Mouse (Mus musculus): ENCODE measurements around the gene Kmo. TPM values are rescaled to one million over a fixed set of nuclear protein-coding genes. Genes with fewer than 3 reads are reported as not detected.

Gene Kmo
- polyA plus RNA-seq, 1 experiment from 2014 or later = 1.1 TPM

GRCm38 (mm10) chr1:175675116-175675515 lies 54.9 kb downstream of the Kmo start:
- Histone ChIP-seq H3K4me2 (no peak overlapping the region), H3K9me3 (no peaks in the 10 kb centered on the region), H3K27me3 (replicated peaks) (no peaks in the 10 kb centered on the region), H3K4me3 (replicated peaks) (no peak overlapping the region), H3K9ac (no peak overlapping the region), H3K4me1 (no peaks in the 10 kb centered on the region), H3K27ac (no peak overlapping the region), H3K36me3 (no peaks in the 10 kb centered on the region)
- no peak for ATAC-seq (ENCODE audit: insufficient read depth, low FRiP score, low read depth)
- 81% methylated on average over 6 of the region's 6 CpGs for WGBS

- WGBS = 77% methylated on average over 6 of the region's 6 CpGs
- Histone ChIP-seq H3K27me3 (replicated peaks) (no peaks in the 10 kb centered on the region), H3K36me3 (no peaks in the 10 kb centered on the region), H3K4me3 (replicated peaks) (no peak overlapping the region), H3K4me2 (no peak overlapping the region), H3K4me1 (no peaks in the 10 kb centered on the region), H3K9ac (no peak overlapping the region), H3K27ac (no peak overlapping the region), H3K9me3 (no peaks in the 10 kb centered on the region)
- ATAC-seq (ENCODE audit: insufficient read depth, low FRiP score, low read depth) = no peak
Measured at GRCm38 (mm10) chr1:175677459-175677858, 57.3 kb downstream of the Kmo start.

GRCm38 (mm10) chr1:175680995-175681394 lies 60.8 kb downstream of the Kmo start:
- Histone ChIP-seq H3K4me1 (no peaks in the 10 kb centered on the region), H3K9ac (no peak overlapping the region), H3K36me3 (no peaks in the 10 kb centered on the region), H3K9me3 (no peaks in the 10 kb centered on the region), H3K4me3 (replicated peaks) (no peak overlapping the region), H3K4me2 (no peak overlapping the region), H3K27me3 (replicated peaks) (no peaks in the 10 kb centered on the region), H3K27ac (no peak overlapping the region)
- 51% methylated on average over 6 of the region's 6 CpGs for WGBS
- ATAC-seq (ENCODE audit: insufficient read depth, low FRiP score, low read depth) = no peak

- peak overlapping the region; percentile 94 for H3K4me2 ChIP-seq
- H3K9me3 ChIP-seq = no peaks in the 10 kb centered on the region
- ATAC-seq (ENCODE audit: insufficient read depth, low FRiP score, low read depth) = no peak
- peak overlapping the region; percentile 84 for H3K9ac ChIP-seq
- 1% methylated on average over 17 of the region's 22 CpGs for WGBS
- H3K27me3 ChIP-seq (replicated peaks) = no peaks in the 10 kb centered on the region
- H3K36me3 ChIP-seq = no peaks in the 10 kb centered on the region
- peak overlapping the region; percentile 69 for H3K4me3 ChIP-seq (replicated peaks)
- H3K4me1 ChIP-seq = 0 out of 2 replicates have a peak, but pooled peaks cover 10% of the 10 kb centered on the region
- H3K27ac ChIP-seq = peak overlapping the region; percentile 89
Measured at GRCm38 (mm10) chr1:175691686-175692245, 71.6 kb downstream of the Kmo start.

- WGBS = under 1% methylated on average over 62 of the region's 73 CpGs
- H3K4me3 ChIP-seq (replicated peaks) = peak within 1 kb of the TSS; percentile 69
- ATAC-seq (ENCODE audit: insufficient read depth, low FRiP score, low read depth) = peak; percentile 98
Measured at GRCm38 (mm10) chr1:175692246-175692996, 72.2 kb downstream of the Kmo start, which contains the start of the genes Opn3 and Chml. Gene Opn3, minus strand, starts transcription at chr1:175692776. Gene Chml, minus strand, starts transcription at chr1:175692901.

GRCm38 (mm10) chr1:175692997-175693361 lies 72.8 kb downstream of the Kmo start:
- Histone ChIP-seq H3K9me3 (no peaks in the 10 kb centered on the region), H3K27me3 (replicated peaks) (no peaks in the 10 kb centered on the region), H3K9ac (no peak overlapping the region), H3K27ac (peak overlapping the region; percentile 46), H3K4me3 (replicated peaks) (peak overlapping the region; percentile 69), H3K4me2 (peak overlapping the region; percentile 94), H3K36me3 (no peaks in the 10 kb centered on the region), H3K4me1 (0 out of 2 replicates have a peak, but pooled peaks cover 10% of the 10 kb centered on the region)
- under 1% methylated on average over 16 of the region's 17 CpGs for WGBS
- no peak; the same call in 1 of the 2 replicates for ATAC-seq (ENCODE audit: insufficient read depth, low FRiP score, low read depth)

More at GRCm38 (mm10) chr1:175692246-175692996, 72.2 kb downstream of the Kmo start, which contains the start of the genes Opn3 and Chml:
- H3K27ac ChIP-seq = peak within 1 kb of the TSS; percentile 89
- no peaks in the 10 kb centered on the region for H3K36me3 ChIP-seq
- H3K9me3 ChIP-seq = no peaks in the 10 kb centered on the region
- H3K4me1 ChIP-seq = 0 out of 2 replicates have a peak, but pooled peaks cover 10% of the 10 kb centered on the region
- H3K27me3 ChIP-seq (replicated peaks) = no peaks in the 10 kb centered on the region
- H3K9ac ChIP-seq = peak within 1 kb of the TSS; percentile 84
- peak within 1 kb of the TSS; percentile 94 for H3K4me2 ChIP-seq

- H3K4me1 ChIP-seq = 0 out of 2 replicates have a peak, but pooled peaks cover 10% of the 10 kb centered on the region
- no peak overlapping the region for H3K9ac ChIP-seq
- peak overlapping the region; percentile 94 for H3K4me2 ChIP-seq
- peak overlapping the region; percentile 69 for H3K4me3 ChIP-seq (replicated peaks)
- no peaks in the 10 kb centered on the region for H3K36me3 ChIP-seq
- 30% methylated on average over 12 of the region's 12 CpGs for WGBS
- no peaks in the 10 kb centered on the region for H3K27me3 ChIP-seq (replicated peaks)
- ATAC-seq (ENCODE audit: insufficient read depth, low FRiP score, low read depth) = no peak
- no peaks in the 10 kb centered on the region for H3K9me3 ChIP-seq
- peak overlapping the region; percentile 46 for H3K27ac ChIP-seq
Measured at GRCm38 (mm10) chr1:175693429-175693960, 73.3 kb downstream of the Kmo start.

- H3K36me3 ChIP-seq = no peaks in the 10 kb centered on the region
- no peaks in the 10 kb centered on the region for H3K27me3 ChIP-seq (replicated peaks)
- no peaks in the 10 kb centered on the region for H3K9me3 ChIP-seq
- no peak within 1 kb of the TSS for H3K4me3 ChIP-seq (replicated peaks)
- 79% methylated on average over 1 of the region's 1 CpGs for WGBS
- H3K4me2 ChIP-seq = no peak within 1 kb of the TSS
- ATAC-seq (ENCODE audit: insufficient read depth, low FRiP score, low read depth) = no peak
- H3K4me1 ChIP-seq = 0 out of 2 replicates have a peak, but pooled peaks cover 3% of the 10 kb centered on the region
- H3K9ac ChIP-seq = no peak within 1 kb of the TSS
- H3K27ac ChIP-seq = no peak within 1 kb of the TSS
Measured at GRCm38 (mm10) chr1:175698293-175698692, 78.1 kb downstream of the Kmo start, which contains the start of gene Wdr64. Gene Wdr64, plus strand, starts transcription at chr1:175698593.

GRCm38 (mm10) chr1:175699375-175699774 lies 79.2 kb downstream of the Kmo start:
- no peak overlapping the region for H3K4me2 ChIP-seq
- H3K27me3 ChIP-seq (replicated peaks) = no peaks in the 10 kb centered on the region
- H3K27ac ChIP-seq = no peak overlapping the region
- H3K4me1 ChIP-seq = no peaks in the 10 kb centered on the region
- H3K9me3 ChIP-seq = no peaks in the 10 kb centered on the region
- no peaks in the 10 kb centered on the region for H3K36me3 ChIP-seq
- H3K9ac ChIP-seq = no peak overlapping the region
- H3K4me3 ChIP-seq (replicated peaks) = no peak overlapping the region
- ATAC-seq (ENCODE audit: insufficient read depth, low FRiP score, low read depth) = no peak
- WGBS = 64% methylated on average over 3 of the region's 3 CpGs

- Histone ChIP-seq H3K4me2 (no peak overlapping the region), H3K27me3 (replicated peaks) (no peaks in the 10 kb centered on the region), H3K4me3 (replicated peaks) (no peak overlapping the region), H3K9ac (no peak overlapping the region), H3K4me1 (no peaks in the 10 kb centered on the region), H3K27ac (no peak overlapping the region), H3K9me3 (no peaks in the 10 kb centered on the region), H3K36me3 (no peaks in the 10 kb centered on the region)
- WGBS = 35% methylated on average over 4 of the region's 4 CpGs
- no peak; the same call in 1 of the 2 replicates for ATAC-seq (ENCODE audit: insufficient read depth, low FRiP score, low read depth)
Measured at GRCm38 (mm10) chr1:175699796-175700195, 79.6 kb downstream of the Kmo start.

- ATAC-seq (ENCODE audit: insufficient read depth, low FRiP score, low read depth) = peak; percentile 54; the same call in 1 of the 2 replicates
- no peaks in the 10 kb centered on the region for H3K4me1 ChIP-seq
- no peak overlapping the region for H3K4me2 ChIP-seq
- no peaks in the 10 kb centered on the region for H3K36me3 ChIP-seq
- WGBS = 59% methylated on average over 4 of the region's 4 CpGs
- no peak overlapping the region for H3K4me3 ChIP-seq (replicated peaks)
- H3K27me3 ChIP-seq (replicated peaks) = no peaks in the 10 kb centered on the region
- no peaks in the 10 kb centered on the region for H3K9me3 ChIP-seq
- H3K9ac ChIP-seq = no peak overlapping the region
- H3K27ac ChIP-seq = no peak overlapping the region
Measured at GRCm38 (mm10) chr1:175701145-175701544, 81.0 kb downstream of the Kmo start.

GRCm38 (mm10) chr1:175707599-175707998 lies 87.4 kb downstream of the Kmo start:
- no peak overlapping the region for H3K4me2 ChIP-seq
- ATAC-seq (ENCODE audit: insufficient read depth, low FRiP score, low read depth) = no peak
- H3K9me3 ChIP-seq = no peaks in the 10 kb centered on the region
- H3K9ac ChIP-seq = no peak overlapping the region
- no peaks in the 10 kb centered on the region for H3K27me3 ChIP-seq (replicated peaks)
- no peak overlapping the region for H3K4me3 ChIP-seq (replicated peaks)
- H3K27ac ChIP-seq = no peak overlapping the region
- H3K4me1 ChIP-seq = no peaks in the 10 kb centered on the region
- 67% methylated on average over 5 of the region's 5 CpGs for WGBS
- no peaks in the 10 kb centered on the region for H3K36me3 ChIP-seq

Data from stomach, embryonic 15.5 days (tissue).